Mouse (Mus musculus) E14TG2a.4 (cell line): ENCODE results near the gene Amigo3.

Source experiments
- H3K27me3 ChIP-seq: 2 replicates; pipeline ENCODE4 v1.6.1; 2014; ENCODE audit warnings: low read length, control low read depth; ENCODE audit not compliant: insufficient read depth
- H3K36me3 ChIP-seq: 2 replicates; pipeline ENCODE4 v1.6.1; 2014; ENCODE audit warnings: low read length, control low read depth; ENCODE audit not compliant: insufficient read depth
- H3K4me1 ChIP-seq: replicated peaks from 2 replicates; pipeline ENCODE4 v1.6.1; 2014; ENCODE audit warnings: low read depth, low read length, control low read depth
- H3K4me3 ChIP-seq: replicated peaks from 2 replicates; pipeline ENCODE4 v1.5.1; 2014; ENCODE audit warnings: mild to moderate bottlenecking, low read length
- H3K9me3 ChIP-seq: 2 replicates; pipeline ENCODE4 v1.6.1; 2014; ENCODE audit warnings: low read length, control low read depth
- CTCF ChIP-seq: conservative IDR thresholded peaks from 2 replicates; pipeline ENCODE4 v1.5.1; 2014; ENCODE audit warnings: low read length
- NANOG ChIP-seq: IDR thresholded peaks from 2 replicates; pipeline ENCODE4 v1.6.1; 2014; ENCODE audit warnings: borderline replicate concordance, low read length, mixed read lengths
- POU5F1 ChIP-seq: IDR thresholded peaks from 2 replicates; pipeline ENCODE4 v1.6.1; 2014; ENCODE audit warnings: low read length, borderline replicate concordance

Amigo3 gene

GRCm38 (mm10) chr9:108027867-108028266 lies 25.1 kb upstream of the Amigo3 start:
- peaks cover 60% of the 10 kb centered on the region for H3K36me3 ChIP-seq
- H3K9me3 ChIP-seq, result no peaks in the 10 kb centered on the region
- TF ChIP-seq POU5F1 (no peak), CTCF (peak; percentile 31; the same call in 1 of the 2 replicates)
- H3K4me3 ChIP-seq, result no peak overlapping the region
- H3K27me3 ChIP-seq, result no peaks in the 10 kb centered on the region
- H3K4me1 ChIP-seq, result peaks cover 45% of the 10 kb centered on the region

- TF ChIP-seq CTCF (no peak), NANOG (no peak), POU5F1 (no peak)
- H3K36me3 ChIP-seq, result peaks cover 57% of the 10 kb centered on the region
- no peaks in the 10 kb centered on the region for H3K9me3 ChIP-seq
- peaks cover 56% of the 10 kb centered on the region for H3K4me1 ChIP-seq
- no peaks in the 10 kb centered on the region for H3K27me3 ChIP-seq
- H3K4me3 ChIP-seq, result 0 out of 2 replicates have a peak overlapping the region, but pooled peaks have one; percentile 26
These were observed 20.8 kb upstream of the Amigo3 start for GRCm38 (mm10) chr9:108032126-108032525.

DNA sequence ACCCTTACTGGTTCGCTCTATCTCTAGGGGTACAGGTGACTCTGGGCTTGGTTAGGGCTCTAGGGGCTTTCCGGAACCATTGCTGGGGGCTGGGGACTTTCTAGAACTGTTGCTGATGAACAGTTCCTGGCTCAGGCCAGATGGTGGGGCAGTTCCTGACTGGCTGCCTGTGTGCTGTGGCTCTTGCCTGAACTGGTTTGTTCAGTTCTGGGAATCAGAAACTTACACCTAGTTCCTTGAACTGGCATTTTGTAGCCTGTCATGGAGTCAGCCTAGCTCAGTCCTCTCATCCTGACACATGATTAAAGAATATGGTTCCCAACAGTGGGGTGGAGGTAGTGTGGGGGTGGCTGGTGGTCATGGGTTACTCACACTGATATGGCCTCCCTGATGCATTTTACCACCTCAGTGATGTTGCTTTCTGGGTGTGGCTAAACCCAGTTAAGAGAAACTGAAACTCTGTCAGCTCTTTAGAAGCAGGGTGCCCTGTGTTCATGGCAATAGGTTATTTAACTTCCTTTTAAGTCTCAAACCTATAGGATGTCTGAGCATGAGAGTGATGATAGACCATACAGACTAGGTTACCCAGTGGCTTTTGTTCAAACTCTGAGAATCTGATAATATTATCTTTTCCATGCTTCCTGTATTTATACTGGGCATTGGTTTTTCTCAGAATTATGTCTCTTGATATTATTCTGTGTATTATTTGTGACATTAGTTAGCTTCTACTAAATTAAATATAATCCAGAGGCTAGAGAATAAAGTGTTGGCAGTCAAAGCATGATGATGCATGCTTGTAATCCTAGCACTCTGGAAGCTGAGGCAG lies 17.4 kb upstream of the Amigo3 start:
- no peak for TF ChIP-seq CTCF
- TF ChIP-seq NANOG, result no peak
- TF ChIP-seq POU5F1, result no peak
- Histone ChIP-seq H3K4me3 (no peak overlapping the region), H3K27me3 (no peaks in the 10 kb centered on the region), H3K9me3 (no peaks in the 10 kb centered on the region), H3K36me3 (peaks cover 61% of the 10 kb centered on the region), H3K4me1 (peaks cover 42% of the 10 kb centered on the region)

DNA sequence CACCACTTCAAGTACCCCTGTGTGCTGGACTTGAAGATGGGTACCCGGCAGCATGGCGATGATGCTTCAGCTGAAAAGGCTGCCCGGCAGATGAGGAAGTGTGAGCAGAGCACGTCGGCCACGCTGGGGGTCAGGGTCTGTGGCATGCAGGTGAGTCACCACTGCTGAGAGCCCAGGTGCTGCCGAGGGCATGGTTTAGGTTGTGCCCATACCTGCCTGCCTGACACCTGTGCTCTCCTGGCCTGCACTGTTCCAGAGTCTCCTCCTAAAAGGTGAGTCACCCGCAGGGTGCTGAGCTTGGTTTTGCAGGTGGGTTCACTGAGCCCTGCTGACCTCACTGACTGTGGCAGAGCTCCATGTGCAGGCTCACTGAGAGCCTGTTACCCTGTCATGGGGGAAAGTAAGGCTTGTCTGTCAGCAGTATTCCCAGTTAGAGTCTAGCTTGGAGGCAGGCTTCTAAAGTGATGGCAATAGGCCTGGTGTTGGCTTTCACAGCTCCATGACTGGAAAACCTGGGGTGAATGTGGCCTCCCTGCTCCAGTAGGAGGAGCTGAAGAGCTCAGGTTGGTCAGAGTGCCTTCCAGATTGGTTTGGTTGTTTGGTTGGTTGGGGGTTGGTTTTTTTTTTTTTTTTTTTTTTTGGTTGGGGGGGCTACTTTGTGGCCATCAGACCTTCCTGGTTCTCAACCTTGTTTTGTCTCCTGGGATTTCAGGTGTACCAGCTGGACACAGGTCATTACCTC lies 8.0 kb upstream of the Amigo3 start:
- peaks cover 67% of the 10 kb centered on the region for H3K36me3 ChIP-seq
- H3K4me1 ChIP-seq, result peaks cover 47% of the 10 kb centered on the region
- no peak overlapping the region for H3K4me3 ChIP-seq
- TF ChIP-seq POU5F1 (no peak), NANOG (no peak), CTCF (peak; percentile 56)
- H3K27me3 ChIP-seq, result no peaks in the 10 kb centered on the region
- no peaks in the 10 kb centered on the region for H3K9me3 ChIP-seq

DNA sequence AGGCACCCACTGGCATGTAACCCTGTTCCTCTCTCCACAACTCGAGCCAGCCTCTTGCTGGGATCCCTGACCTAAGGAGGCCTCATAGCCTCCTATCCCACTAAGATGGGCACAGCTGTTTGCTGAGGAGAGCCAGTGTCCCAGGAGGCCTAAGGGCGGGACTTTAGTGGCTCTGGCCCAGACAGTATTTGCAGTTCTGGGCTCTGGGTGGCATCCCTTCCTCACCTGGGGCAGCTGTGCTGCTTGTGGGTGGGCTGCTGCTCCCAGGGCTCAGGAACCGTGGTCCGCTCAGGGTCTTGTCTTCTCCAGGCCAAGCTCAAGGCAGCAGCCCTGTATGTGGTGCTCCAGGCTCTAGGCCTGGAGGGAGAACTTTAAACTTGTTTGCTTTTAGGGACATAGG lies 6.4 kb upstream of the Amigo3 start:
- Histone ChIP-seq H3K9me3 (no peaks in the 10 kb centered on the region), H3K27me3 (no peaks in the 10 kb centered on the region), H3K36me3 (peaks cover 72% of the 10 kb centered on the region), H3K4me1 (peaks cover 64% of the 10 kb centered on the region), H3K4me3 (no peak overlapping the region)
- TF ChIP-seq POU5F1 (no peak), CTCF (no peak), NANOG (no peak)

DNA sequence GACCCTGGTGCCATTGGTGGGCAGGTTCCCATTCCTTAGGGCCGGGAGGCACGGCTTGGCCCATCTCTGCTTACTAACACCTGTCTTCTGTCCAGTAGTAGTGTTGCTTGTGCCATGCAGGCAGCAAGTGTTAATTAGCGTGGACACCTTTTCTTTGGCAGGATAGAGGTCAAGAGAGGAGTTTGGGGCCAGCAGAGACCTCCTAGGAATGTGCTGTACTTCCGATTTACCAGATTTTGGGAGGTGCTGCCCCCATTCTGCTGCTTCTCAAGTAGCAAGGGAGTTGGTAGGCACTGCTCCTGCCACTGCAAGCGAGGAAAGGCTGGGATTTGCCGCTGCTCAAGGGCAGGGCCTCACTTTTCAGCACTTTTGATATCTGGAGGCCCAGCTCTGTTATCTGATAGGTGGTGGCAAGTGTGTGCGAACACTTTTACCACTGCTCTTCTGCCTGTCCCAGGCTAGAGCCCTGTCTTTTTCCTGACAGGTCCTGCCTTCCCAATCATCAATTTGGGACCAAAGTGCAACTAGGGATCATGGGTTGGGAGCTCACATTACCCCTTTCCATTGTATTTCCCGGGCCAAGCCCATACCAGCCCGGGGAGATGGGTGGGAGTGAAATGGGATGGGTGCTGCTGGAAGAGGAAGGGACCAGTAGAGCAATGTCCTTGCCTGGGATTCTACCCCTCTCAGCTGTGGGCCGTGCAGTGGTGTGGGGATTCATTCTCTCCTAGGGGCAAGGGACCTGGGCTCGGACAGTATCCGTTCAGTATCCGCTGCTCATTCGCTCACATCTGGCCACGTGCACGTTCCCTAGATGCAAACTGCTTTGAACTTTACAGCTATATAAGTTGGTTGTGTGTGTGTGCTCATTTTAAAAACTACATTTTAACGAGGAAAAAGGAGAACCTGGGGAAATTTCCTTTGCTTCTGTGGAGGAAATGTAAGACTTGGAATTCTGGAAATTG lies 5.1 kb upstream of the Amigo3 start:
- TF ChIP-seq CTCF, result no peak
- TF ChIP-seq POU5F1, result no peak
- no peak for TF ChIP-seq NANOG
- Histone ChIP-seq H3K9me3 (no peaks in the 10 kb centered on the region), H3K36me3 (peaks cover 69% of the 10 kb centered on the region), H3K27me3 (no peaks in the 10 kb centered on the region), H3K4me3 (peak overlapping the region; percentile 80), H3K4me1 (peaks cover 76% of the 10 kb centered on the region)

DNA sequence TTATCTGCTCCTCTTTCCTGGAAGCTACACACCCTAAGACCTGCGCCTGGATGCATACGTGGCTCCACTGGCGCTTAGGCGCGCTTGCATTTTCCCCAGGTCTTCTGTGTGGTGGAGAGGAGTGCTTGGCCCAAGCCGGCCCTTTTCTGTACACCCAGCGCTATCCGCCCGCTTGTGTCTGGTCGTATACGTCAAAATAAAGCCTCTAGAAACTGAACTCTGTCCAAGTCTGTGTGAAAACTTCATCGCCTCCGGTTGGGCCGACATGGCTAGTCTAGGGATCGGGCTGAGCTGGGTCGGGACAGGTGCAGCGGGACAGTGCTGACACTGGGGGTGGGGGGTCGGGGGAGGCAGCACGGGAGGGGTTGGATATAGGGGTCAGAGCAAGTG lies 4.4 kb upstream of the Amigo3 start:
- peak overlapping the region; percentile 80 for H3K4me3 ChIP-seq
- H3K9me3 ChIP-seq, result no peaks in the 10 kb centered on the region
- H3K36me3 ChIP-seq, result peaks cover 64% of the 10 kb centered on the region
- peaks cover 82% of the 10 kb centered on the region for H3K4me1 ChIP-seq
- no peak for TF ChIP-seq POU5F1
- no peak for TF ChIP-seq CTCF
- no peak for TF ChIP-seq NANOG
- H3K27me3 ChIP-seq, result no peaks in the 10 kb centered on the region

- no peaks in the 10 kb centered on the region for H3K27me3 ChIP-seq
- H3K4me1 ChIP-seq, result peaks cover 87% of the 10 kb centered on the region
- peaks cover 61% of the 10 kb centered on the region for H3K36me3 ChIP-seq
- no peak for TF ChIP-seq POU5F1
- TF ChIP-seq NANOG, result no peak
- TF ChIP-seq CTCF, result no peak
- no peaks in the 10 kb centered on the region for H3K9me3 ChIP-seq
- H3K4me3 ChIP-seq, result peak within 1 kb of the TSS; percentile 90
These were observed 3.9 kb upstream of the Amigo3 start, which contains the start of gene Gmppb for GRCm38 (mm10) chr9:108049016-108049455. Gene Gmppb, plus strand, starts transcription at chr9:108049242.
